Mouse (Mus musculus) CH12.LX (cell line): ENCODE data around the gene Trmt10b. TPM values are rescaled to one million over a fixed set of nuclear protein-coding genes. Genes with fewer than 3 reads are reported as not detected.

Experiments used
- DNase-seq: peaks from one replicate; pipeline ENCODE4 v3.0.0-alpha.2; 2013; ENCODE audit errors: extremely low read depth
- H3K27ac ChIP-seq: 2 replicates; pipeline ENCODE4 v1.5.1; 2012; ENCODE audit warnings: low read depth, mild to moderate bottlenecking, control low read depth, moderate library complexity; ENCODE audit not compliant: insufficient read depth
- H3K27me3 ChIP-seq: replicated peaks from 2 replicates; pipeline ENCODE3; 2012; ENCODE audit warnings: inconsistent platforms
- H3K36me3 ChIP-seq, 2 experiments: replicated peaks in 1 of 2; 2 replicates each; pipeline versions ENCODE3 to v1.6.1; 2012; ENCODE audit warnings: inconsistent platforms in 1 of 2, low read length in 1 of 2, mild to moderate bottlenecking in 1 of 2, mixed read lengths in 1 of 2, moderate library complexity in 1 of 2; ENCODE audit not compliant: control insufficient read depth in 1 of 2, insufficient read depth in 1 of 2
- H3K4me1 ChIP-seq, 2 experiments: 2 replicates each; pipeline ENCODE4 v1.6.1; 2012; ENCODE audit warnings: inconsistent platforms in 1 of 2, moderate library complexity in 1 of 2; ENCODE audit not compliant: insufficient read depth in 2 of 2, control insufficient read depth in 1 of 2
- H3K4me2 ChIP-seq: 2 replicates; pipeline ENCODE4 v1.6.1; 2012; ENCODE audit warnings: low read depth, mild to moderate bottlenecking, control low read depth; ENCODE audit not compliant: poor library complexity, insufficient read depth, severe bottlenecking
- H3K4me3 ChIP-seq, 3 experiments: fragments of 150-350 bp in 1 of 3; sonication (generic) in 1 of 3; replicated peaks in 1 of 3; 2 replicates each; pipeline versions ENCODE3 to v1.5.1; 2011 to 2012; ENCODE audit warnings: low read depth in 2 of 3, low read length in 2 of 3, mild to moderate bottlenecking in 2 of 3, moderate library complexity in 2 of 3, control low read depth in 1 of 3, improper control_type of control experiment in 1 of 3, inconsistent platforms in 1 of 3, mixed read lengths in 1 of 3; ENCODE audit not compliant: poor library complexity in 1 of 3
- H3K79me2 ChIP-seq: replicated peaks from 2 replicates; pipeline ENCODE4 v1.6.1; 2012; ENCODE audit warnings: mild to moderate bottlenecking, moderate library complexity; ENCODE audit not compliant: control insufficient read depth, poor library complexity, insufficient read depth, severe bottlenecking; ENCODE audit errors: extremely low read depth
- H3K9ac ChIP-seq: 2 replicates; pipeline ENCODE4 v1.6.1; 2012; ENCODE audit warnings: low read depth, mild to moderate bottlenecking, control low read depth, moderate library complexity; ENCODE audit not compliant: insufficient read depth
- H3K9me3 ChIP-seq: replicated peaks from 2 replicates; pipeline ENCODE3; 2012; ENCODE audit warnings: low read length, inconsistent platforms, mixed read lengths
- CHD2 ChIP-seq: IDR thresholded peaks from 2 replicates; pipeline ENCODE4 v1.6.1; 2011; ENCODE audit warnings: low read length, improper control_type of control experiment
- CTCF ChIP-seq, 2 experiments: IDR thresholded peaks in 1 of 2; conservative IDR thresholded peaks in 1 of 2; 2 replicates each; pipeline ENCODE4 v1.5.1; 2011 to 2012; ENCODE audit warnings: low read depth in 2 of 2, low read length in 2 of 2, improper control_type of control experiment in 1 of 2, inconsistent platforms in 1 of 2, mild to moderate bottlenecking in 1 of 2, moderate library complexity in 1 of 2
- E2F4 ChIP-seq: IDR thresholded peaks from 2 replicates; pipeline ENCODE4 v1.6.1; 2011; ENCODE audit warnings: low read depth, low read length, improper control_type of control experiment; ENCODE audit not compliant: insufficient replicate concordance
- EP300 ChIP-seq: IDR thresholded peaks from 2 replicates; pipeline ENCODE4 v1.6.1; 2011; ENCODE audit warnings: low read length, improper control_type of control experiment
- ETS1 ChIP-seq: conservative IDR thresholded peaks from 2 replicates; pipeline ENCODE4 v1.6.1; 2012; ENCODE audit warnings: low read depth, mild to moderate bottlenecking, inconsistent platforms, low read length, improper control_type of control experiment, moderate library complexity
- HCFC1 ChIP-seq: IDR thresholded peaks from 2 replicates; pipeline ENCODE4 v1.6.1; 2012; ENCODE audit warnings: low read depth, mild to moderate bottlenecking, inconsistent platforms, low read length, improper control_type of control experiment
- IRF4 ChIP-seq: IDR thresholded peaks from 2 replicates; pipeline ENCODE4 v1.6.1; 2014; ENCODE audit warnings: low read depth, mild to moderate bottlenecking, inconsistent platforms, low read length, improper control_type of control experiment
- MAFK ChIP-seq: IDR thresholded peaks from 2 replicates; pipeline ENCODE4 v1.6.1; 2011; ENCODE audit warnings: low read length, improper control_type of control experiment; ENCODE audit not compliant: insufficient replicate concordance
- MAZ ChIP-seq: IDR thresholded peaks from 2 replicates; pipeline ENCODE4 v1.6.1; 2012; ENCODE audit warnings: low read depth, mild to moderate bottlenecking, inconsistent platforms, low read length, improper control_type of control experiment, moderate library complexity
- MEF2A ChIP-seq: IDR thresholded peaks from 2 replicates; pipeline ENCODE4 v1.6.1; 2014; ENCODE audit warnings: low read depth, mild to moderate bottlenecking, inconsistent platforms, low read length, improper control_type of control experiment, borderline replicate concordance
- MXI1 ChIP-seq: IDR thresholded peaks from 2 replicates; pipeline ENCODE4 v1.6.1; 2011; ENCODE audit warnings: mild to moderate bottlenecking, low read depth, low read length, improper control_type of control experiment
- MYC ChIP-seq: IDR thresholded peaks from 2 replicates; pipeline ENCODE4 v1.6.1; 2011; ENCODE audit warnings: low read depth, mild to moderate bottlenecking, improper control_type of control experiment, low read length
- NELFE ChIP-seq: IDR thresholded peaks from 2 replicates; pipeline ENCODE4 v1.6.1; 2011; ENCODE audit warnings: low read depth, low read length, improper control_type of control experiment
- NRF1 ChIP-seq: IDR thresholded peaks from 2 replicates; pipeline ENCODE4 v1.6.1; 2014; ENCODE audit warnings: low read depth, mild to moderate bottlenecking, inconsistent platforms, low read length, improper control_type of control experiment, moderate library complexity
- PAX5 ChIP-seq: IDR thresholded peaks from 2 replicates; pipeline ENCODE4 v1.6.1; 2012; ENCODE audit warnings: low read length, inconsistent platforms, mixed read lengths
- POLR2A ChIP-seq: IDR thresholded peaks from 2 replicates; pipeline ENCODE4 v1.6.1; 2011; ENCODE audit warnings: low read depth, mild to moderate bottlenecking, improper control_type of control experiment, low read length
- POLR2AphosphoS2 ChIP-seq: IDR thresholded peaks from 2 replicates; pipeline ENCODE4 v1.6.1; 2011; ENCODE audit warnings: low read depth, low read length, improper control_type of control experiment
- RAD21 ChIP-seq: IDR thresholded peaks from 2 replicates; pipeline ENCODE4 v1.6.1; 2011; ENCODE audit warnings: low read depth, mild to moderate bottlenecking, low read length, improper control_type of control experiment, moderate library complexity
- RCOR1 ChIP-seq: conservative IDR thresholded peaks from 2 replicates; pipeline ENCODE4 v1.6.1; 2012; ENCODE audit warnings: low read depth, mild to moderate bottlenecking, inconsistent platforms, low read length, improper control_type of control experiment
- SMC3 ChIP-seq: IDR thresholded peaks from 2 replicates; pipeline ENCODE4 v1.6.1; 2011; ENCODE audit warnings: low read depth, low read length, improper control_type of control experiment
- TBP ChIP-seq: conservative IDR thresholded peaks from 2 replicates; pipeline ENCODE4 v1.6.1; 2011; ENCODE audit warnings: low read depth, low read length, improper control_type of control experiment
- TCF12 ChIP-seq: IDR thresholded peaks from 2 replicates; pipeline ENCODE4 v1.6.1; 2014; ENCODE audit warnings: low read depth, mild to moderate bottlenecking, inconsistent platforms, low read length, improper control_type of control experiment
- USF1 ChIP-seq: IDR thresholded peaks from 2 replicates; pipeline ENCODE4 v1.6.1; 2014; ENCODE audit warnings: low read depth, mild to moderate bottlenecking, inconsistent platforms, low read length, improper control_type of control experiment
- ZMIZ1 ChIP-seq: IDR thresholded peaks from 2 replicates; pipeline ENCODE4 v1.6.1; 2012; ENCODE audit warnings: low read depth, mild to moderate bottlenecking, inconsistent platforms, low read length, improper control_type of control experiment
- ZNF384 ChIP-seq: IDR thresholded peaks from 2 replicates; pipeline ENCODE4 v1.6.1; 2012; ENCODE audit warnings: low read depth, low read length, improper control_type of control experiment, inconsistent platforms
- dilution Hi-C: fragments of 300-500 bp; cut with MboI; formaldehyde crosslinking; loops from 2 replicates; pipeline ENCODE4 v1.14.3; 2020; ENCODE audit warnings: low sequenced_read_pairs; ENCODE audit not compliant: extremely low pct_unique_long_range_greater_than_20kb, extremely low pct_ligation_motif_present
- in situ Hi-C: fragments of 300-500 bp; cut with MboI; formaldehyde crosslinking; loops from 3 replicates; pipeline ENCODE4 v1.14.3; 2019; ENCODE audit warnings: low sequenced_read_pairs, low pct_ligation_motif_present, low pct_unique_long_range_greater_than_20kb, mixed read lengths
- polyA plus RNA-seq: library from polyadenylated mRNA; unstranded; fragments of >175 nt; gene quantifications from 2 replicates; pipeline ENCODE4 v1.2.1, GENCODE M21; 2012; ENCODE audit warnings: low read depth; ENCODE audit not compliant: insufficient read length
- total RNA-seq, 2 experiments: library from RNA; depleted of rRNA; stranded (reverse); fragments of 300-350 nt in 1 of 2; fragments of >200 nt in 1 of 2; gene quantifications; 2 replicates each; pipeline ENCODE4 v1.2.3; 2012 to 2014

The Trmt10b gene
- total and polyA plus RNA-seq, 3 experiments, result 7.6 to 13.4 (median 9.5) TPM

- Histone ChIP-seq H3K4me1 (peaks cover 0 to 5% of the 10 kb centered on the region in 2 experiments; a peak in 1 of 4 replicates), H3K36me3 (no peaks in the 10 kb centered on the region)
- no peak for DNase-seq
- TF ChIP-seq MAZ, result no peak
- no peak for TF ChIP-seq RCOR1
- TF ChIP-seq NRF1, result no peak
- TF ChIP-seq SMC3, result no peak
- no peak for TF ChIP-seq MXI1
- no peak for TF ChIP-seq PAX5
- no peak for TF ChIP-seq POLR2AphosphoS2
- TF ChIP-seq USF1, result no peak
- no peak for TF ChIP-seq TCF12
- no peak for TF ChIP-seq EP300
- no peak for TF ChIP-seq MYC
- TF ChIP-seq HCFC1, result no peak
- TF ChIP-seq CHD2, result no peak
- TF ChIP-seq IRF4, result no peak
- no peak for TF ChIP-seq NELFE
- no peak for TF ChIP-seq MAFK
- no peak for TF ChIP-seq ZMIZ1
- no peak for TF ChIP-seq E2F4
- TF ChIP-seq ETS1, result no peak
- TF ChIP-seq, all 38 proteins: peak for 0
- Histone ChIP-seq H3K4me2 (no peak overlapping the region), H3K79me2 (no peaks in the 10 kb centered on the region), H3K9ac (no peak overlapping the region), H3K27ac (no peak overlapping the region), H3K4me3 (no peak overlapping the region), H3K9me3 (no peaks in the 10 kb centered on the region), H3K27me3 (peaks cover 3% of the 10 kb centered on the region)
- in situ Hi-C loops, result loop anchor here (25.0 kb wide), 1 partner anchor 499 kb away; the partner anchor contains the start of gene Aldh1b1
- dilution Hi-C loops, result no loop called here
These were observed 9.0 kb upstream of the Trmt10b start for GRCm38 (mm10) chr4:45287906-45288305.

GRCm38 (mm10) chr4:45305536-45305935, 8.6 kb downstream of the Trmt10b start:
- no peak overlapping the region for H3K9ac ChIP-seq
- H3K27me3 ChIP-seq, result no peaks in the 10 kb centered on the region
- H3K36me3 ChIP-seq, result peaks cover 27 to 78% of the 10 kb centered on the region in 2 experiments
- dilution Hi-C loops, result no loop called here
- TF ChIP-seq POLR2A (no peak), MEF2A (no peak), ZNF384 (no peak), MAFK (no peak), EP300 (no peak), TCF12 (no peak), CTCF (conservative IDR thresholded peaks at IDR 0.05 in 1 of 2, IDR thresholded peaks at IDR 0.05 in 1 of 2; ENCODE audit: low read depth in 2 of 2, low read length in 2 of 2) (no peak), IRF4 (no peak), POLR2AphosphoS2 (no peak), MAZ (no peak), RAD21 (no peak), NRF1 (no peak), CHD2 (no peak), TBP (no peak)
- H3K4me2 ChIP-seq, result no peak overlapping the region
- in situ Hi-C loops, result no loop called here
- H3K27ac ChIP-seq, result no peak overlapping the region
- no peak for DNase-seq
- no peaks in the 10 kb centered on the region for H3K79me2 ChIP-seq
- H3K9me3 ChIP-seq, result peaks cover 4% of the 10 kb centered on the region
- no peaks in the 10 kb centered on the region for H3K4me1 ChIP-seq
- no peak overlapping the region for H3K4me3 ChIP-seq
